Mouse (Mus musculus) cerebellum, adult 9-11 months (tissue): ENCODE measurements around the gene Pheta2.
"Not testable (repeated sequence)": the region's sequence is repeated elsewhere in the genome, so short reads cannot be mapped to it uniquely, and the experiment has no call there.

Source experiments
- DNase-seq: peaks from one replicate; pipeline ENCODE4 v3.0.0; 2022

The Pheta2 gene

GRCm38 (mm10) chr15:82343368-82344287 is 4.9 kb downstream of the Pheta2 start:
- DNase-seq, result peak; percentile 60

GRCm38 (mm10) chr15:82344971-82345370 is 6.2 kb downstream of the Pheta2 start:
- DNase-seq, result peak; percentile 53

- DNase-seq, result peak; percentile 98
Observed at GRCm38 (mm10) chr15:82345820-82346470, 7.2 kb downstream of the Pheta2 start.

GRCm38 (mm10) chr15:82346580-82347302 is 8.0 kb downstream of the Pheta2 start:
- DNase-seq, result peak; percentile 44

GRCm38 (mm10) chr15:82347303-82347676 is 8.5 kb downstream of the Pheta2 start:
- DNase-seq, result no peak

GRCm38 (mm10) chr15:82347852-82348251 is 9.1 kb downstream of the Pheta2 start:
- no peak for DNase-seq

GRCm38 (mm10) chr15:82348258-82348998 is 9.7 kb downstream of the Pheta2 start:
- DNase-seq, result no peak

GRCm38 (mm10) chr15:82348999-82349341 is 10.2 kb downstream of the Pheta2 start:
- DNase-seq, result no peak

- DNase-seq, result no peak
Observed at GRCm38 (mm10) chr15:82350349-82350748, 11.6 kb downstream of the Pheta2 start.

GRCm38 (mm10) chr15:82351480-82351879 is 12.7 kb downstream of the Pheta2 start:
- no peak for DNase-seq

GRCm38 (mm10) chr15:82353078-82353744 is 14.5 kb downstream of the Pheta2 start:
- no peak for DNase-seq

GRCm38 (mm10) chr15:82353745-82354113 is 15.0 kb downstream of the Pheta2 start:
- no peak for DNase-seq

GRCm38 (mm10) chr15:82354126-82354945 is 15.6 kb downstream of the Pheta2 start, which contains the start of gene Ndufa6:
Gene Ndufa6, minus strand, starts transcription at chr15:82354322.
- DNase-seq, result peak; percentile 98

- peak; percentile 2 for DNase-seq
Observed at GRCm38 (mm10) chr15:82358431-82359260, 19.9 kb downstream of the Pheta2 start.

GRCm38 (mm10) chr15:82361459-82362018 is 22.8 kb downstream of the Pheta2 start:
- no peak for DNase-seq

GRCm38 (mm10) chr15:82362234-82362633 is 23.5 kb downstream of the Pheta2 start:
- no peak for DNase-seq

- not testable (repeated sequence) for DNase-seq
Observed at GRCm38 (mm10) chr15:82363801-82364200, 25.1 kb downstream of the Pheta2 start.

GRCm38 (mm10) chr15:82364561-82364960 is 25.8 kb downstream of the Pheta2 start:
- DNase-seq, result not testable (repeated sequence)

- no peak for DNase-seq
Observed at GRCm38 (mm10) chr15:82368146-82368545, 29.4 kb downstream of the Pheta2 start.

- no peak for DNase-seq
Observed at GRCm38 (mm10) chr15:82368851-82369250, 30.1 kb downstream of the Pheta2 start.
